Mouse (Mus musculus) thymus, adult 18-20 months (tissue): ENCODE measurements at regions not wholly inside any gene's neighbourhood (a gene's known extent, or its start where the extent isn't known, plus 50 kb on each side); places are given as distances from the start of the nearest gene placed in this dataset.

Experiments
- DNase-seq, 2 experiments: peaks; one replicate each; pipeline ENCODE4 v3.0.0; 2022; ENCODE audit warnings: mixed read lengths in 2 of 2

GRCm38 (mm10) chr12:73446148-73446547 is 100.0 kb downstream of the Tmem30b start:
- DNase-seq, result no peak

GRCm38 (mm10) chr12:73445562-73445961 is 100.6 kb downstream of the Tmem30b start:
- no peak for DNase-seq

GRCm38 (mm10) chr12:73445128-73445527 is 101.1 kb downstream of the Tmem30b start:
- no peak for DNase-seq

GRCm38 (mm10) chr12:73441326-73441725 is 104.9 kb downstream of the Tmem30b start:
- DNase-seq, result no peak

- DNase-seq, result no peak
Observed at GRCm38 (mm10) chr12:73434684-73435083, 111.5 kb downstream of the Tmem30b start.

GRCm38 (mm10) chr12:73432546-73432945 is 113.6 kb downstream of the Tmem30b start:
- no peak for DNase-seq

- DNase-seq, result no peak
Observed at GRCm38 (mm10) chr12:73428171-73428570, 118.0 kb downstream of the Tmem30b start.

GRCm38 (mm10) chr12:73424814-73425213 is 121.4 kb downstream of the Tmem30b start:
- DNase-seq, result no peak

- no peak for DNase-seq
Observed at GRCm38 (mm10) chr12:73417101-73417500, 129.1 kb downstream of the Tmem30b start.

GRCm38 (mm10) chr12:73416367-73416897 is 129.8 kb downstream of the Tmem30b start:
- DNase-seq, result no peak

- DNase-seq, result no peak
Observed at GRCm38 (mm10) chr12:73415856-73416366, 129.3 kb downstream of the Slc38a6 start.

- no peak for DNase-seq
Observed at GRCm38 (mm10) chr12:73413439-73414196, 127.0 kb downstream of the Slc38a6 start.

- no peak for DNase-seq
Observed at GRCm38 (mm10) chr12:73412500-73412899, 125.9 kb downstream of the Slc38a6 start.

GRCm38 (mm10) chr12:73410924-73411323 is 124.3 kb downstream of the Slc38a6 start:
- DNase-seq, result no peak

GRCm38 (mm10) chr12:73409481-73410085 is 123.0 kb downstream of the Slc38a6 start:
- no peak for DNase-seq

- DNase-seq, result no peak
Observed at GRCm38 (mm10) chr12:73408614-73409013, 122.0 kb downstream of the Slc38a6 start.

GRCm38 (mm10) chr12:73408165-73408564 is 121.6 kb downstream of the Slc38a6 start:
- DNase-seq, result no peak

- no peak for DNase-seq
Observed at GRCm38 (mm10) chr12:73406556-73407087, 120.0 kb downstream of the Slc38a6 start.

- peak in 1 of 2 experiments; percentile 2 for DNase-seq
Observed at GRCm38 (mm10) chr12:73405583-73405982, 119.0 kb downstream of the Slc38a6 start.

- DNase-seq, result peak in 1 of 2 experiments; percentile 1
Observed at GRCm38 (mm10) chr12:73405106-73405505, 118.5 kb downstream of the Slc38a6 start.

GRCm38 (mm10) chr12:73403906-73404474 is 117.4 kb downstream of the Slc38a6 start:
- DNase-seq, result peak in 1 of 2 experiments; percentile 3
